Mouse (Mus musculus): Measurements from ENCODE around the gene Mif4gd.

GRCm38 (mm10) chr11:115636960-115637359 lies 24.2 kb upstream of the Mif4gd start:
- TF ChIP-seq CTCF (IDR thresholded peaks at IDR 0.05; ENCODE audit: low read depth): no peak
- no peak for TF ChIP-seq EP300 (IDR thresholded peaks at IDR 0.05; ENCODE audit: low read depth)
